Mouse (Mus musculus): Measurements from ENCODE around the gene Acads. TPM values are rescaled to one million over a fixed set of nuclear protein-coding genes. Genes with fewer than 3 reads are reported as not detected.
A peak's percentile ranks its signal among the peaks of the same experiment; 100 is the strongest.

Acads gene
- polyA plus RNA-seq, 1 experiment: 14.9 TPM

DNA sequence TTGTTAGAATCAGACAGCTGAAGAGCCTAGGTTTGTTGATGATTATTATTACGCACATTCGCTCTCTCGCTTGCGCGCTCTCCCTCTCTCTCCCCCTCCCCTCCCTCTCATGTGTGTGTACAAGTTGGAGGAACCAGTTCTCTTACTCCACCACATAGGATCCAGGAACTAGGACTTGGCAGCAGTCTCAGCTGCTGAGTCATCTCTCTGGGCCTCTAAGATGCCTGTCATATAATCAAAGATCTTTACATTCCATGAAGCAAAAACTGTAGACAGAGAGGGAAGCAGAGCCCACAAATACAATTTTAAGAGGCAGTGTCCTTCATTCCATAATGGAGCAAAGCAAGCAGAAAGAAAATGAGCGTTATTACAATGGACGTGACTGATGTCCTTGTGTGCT lies 47.0 kb downstream of the Acads start:
- no peaks in the 10 kb centered on the region for H3K27me3 ChIP-seq (ENCODE audit: control insufficient read depth, insufficient read depth, low read length)
- H3K27ac ChIP-seq (ENCODE audit: insufficient read depth, low read length): no peak overlapping the region
- H3K4me3 ChIP-seq (replicated peaks; ENCODE audit: insufficient read depth, low read depth, low read length): no peak overlapping the region
- H3K4me1 ChIP-seq (ENCODE audit: control insufficient read depth, insufficient read depth, low read length): peaks cover 6% of the 10 kb centered on the region
- 85% methylated on average over 7 of the region's 7 CpGs for WGBS
- DNase-seq: peak; percentile 34 to 59
- no peak for TF ChIP-seq POLR2A (IDR thresholded peaks at IDR 0.05; ENCODE audit: borderline replicate concordance, insufficient read depth, low read length)
- TF ChIP-seq CTCF (IDR thresholded peaks at IDR 0.05; ENCODE audit: borderline replicate concordance, insufficient read depth, low read depth, low read length): no peak

DNA sequence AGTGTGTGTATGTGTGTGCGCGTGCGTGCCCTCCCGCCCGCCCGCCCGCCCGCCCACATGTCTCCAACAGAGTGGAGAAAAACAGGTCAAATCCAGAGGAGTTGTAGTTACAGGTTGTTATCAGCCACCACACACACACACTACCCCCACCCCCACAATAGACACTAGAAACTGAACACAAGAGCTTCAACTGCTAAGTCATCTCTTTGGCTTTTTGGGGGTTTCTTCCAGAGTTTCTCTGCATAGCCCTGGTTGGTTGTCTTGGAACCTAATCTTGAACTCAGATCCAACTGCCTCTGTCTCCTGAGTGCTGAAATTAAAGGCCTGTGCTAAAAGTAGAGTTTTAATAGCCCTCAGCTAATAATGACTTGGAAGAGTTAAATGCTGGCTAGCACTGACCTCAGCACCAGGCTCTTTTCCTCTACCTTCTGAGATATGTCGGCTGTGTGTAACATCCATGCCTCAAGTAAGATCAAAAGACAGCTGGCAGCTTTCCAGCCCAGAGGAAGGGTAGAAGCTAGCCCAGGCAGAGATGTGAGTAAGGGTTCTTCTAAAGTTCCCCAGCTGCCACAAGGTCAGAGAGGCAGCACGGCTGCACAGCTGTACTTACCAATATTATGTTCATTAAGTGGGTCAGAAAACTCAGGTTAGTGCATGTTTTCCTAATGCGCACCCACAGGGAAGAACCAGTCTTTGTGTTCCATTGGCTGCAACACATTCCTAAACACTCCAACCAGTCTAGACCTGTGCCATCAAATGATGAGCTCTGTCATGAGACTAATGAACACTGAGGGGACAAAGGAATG lies 47.8 kb downstream of the Acads start:
- Histone ChIP-seq H3K4me1 (ENCODE audit: control insufficient read depth, insufficient read depth, low read length) (peaks cover 6% of the 10 kb centered on the region), H3K4me3 (replicated peaks; ENCODE audit: insufficient read depth, low read depth, low read length) (no peak overlapping the region), H3K27ac (ENCODE audit: insufficient read depth, low read length) (no peak overlapping the region), H3K27me3 (ENCODE audit: control insufficient read depth, insufficient read depth, low read length) (no peaks in the 10 kb centered on the region)
- no peak for DNase-seq
- no peak for TF ChIP-seq POLR2A (IDR thresholded peaks at IDR 0.05; ENCODE audit: borderline replicate concordance, insufficient read depth, low read length)
- no peak for TF ChIP-seq CTCF (IDR thresholded peaks at IDR 0.05; ENCODE audit: borderline replicate concordance, insufficient read depth, low read depth, low read length)
- WGBS: 90% methylated on average over 11 of the region's 11 CpGs

DNA sequence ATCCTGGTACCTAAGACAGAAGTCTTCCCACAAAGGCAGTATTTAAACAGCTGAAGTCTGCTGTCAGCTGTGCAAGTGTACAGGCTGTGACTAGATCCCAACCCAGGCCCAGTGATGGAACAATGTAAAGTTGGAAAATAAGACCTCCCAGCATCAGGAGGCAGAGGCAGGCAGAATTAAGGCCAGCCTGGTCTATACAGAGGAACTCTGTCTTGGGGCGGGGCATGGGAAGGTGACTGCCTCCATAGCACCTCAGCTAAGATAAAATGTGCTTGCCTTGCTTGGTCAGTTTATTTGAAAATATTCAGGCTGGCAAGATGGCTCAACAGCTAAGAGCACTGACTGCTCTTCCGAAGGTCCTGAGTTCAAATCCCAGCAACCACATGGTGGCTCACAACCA lies 48.7 kb downstream of the Acads start:
- Histone ChIP-seq H3K4me1 (ENCODE audit: control insufficient read depth, insufficient read depth, low read length) (peaks cover 10% of the 10 kb centered on the region), H3K4me3 (replicated peaks; ENCODE audit: insufficient read depth, low read depth, low read length) (no peak overlapping the region), H3K27me3 (ENCODE audit: control insufficient read depth, insufficient read depth, low read length) (no peaks in the 10 kb centered on the region), H3K27ac (ENCODE audit: insufficient read depth, low read length) (no peak overlapping the region)
- WGBS: 97% methylated on average over 2 of the region's 2 CpGs
- no peak for DNase-seq
- TF ChIP-seq POLR2A (IDR thresholded peaks at IDR 0.05; ENCODE audit: borderline replicate concordance, insufficient read depth, low read length) (no peak), CTCF (IDR thresholded peaks at IDR 0.05; ENCODE audit: borderline replicate concordance, insufficient read depth, low read depth, low read length) (no peak)

DNA sequence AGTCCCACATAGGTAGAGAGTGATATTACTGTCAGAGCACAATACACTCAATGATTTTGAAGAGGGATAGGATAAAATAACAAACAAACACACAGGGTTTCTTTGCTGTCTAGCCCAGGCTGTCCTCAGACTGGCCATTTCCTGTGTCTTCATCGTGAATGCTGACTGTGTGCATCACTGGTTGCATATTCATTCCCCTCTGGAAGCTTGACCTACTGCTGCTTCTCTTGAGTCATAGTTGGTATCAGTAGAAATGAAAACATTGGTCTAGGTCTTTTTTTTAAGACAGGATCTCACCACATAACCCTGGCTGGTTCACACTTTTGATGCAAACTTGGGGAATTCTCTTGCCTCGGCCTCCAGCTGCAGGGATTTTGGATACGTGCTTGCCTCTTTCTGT lies 49.5 kb downstream of the Acads start:
- no peak for TF ChIP-seq POLR2A (IDR thresholded peaks at IDR 0.05; ENCODE audit: borderline replicate concordance, insufficient read depth, low read length)
- H3K27me3 ChIP-seq (ENCODE audit: control insufficient read depth, insufficient read depth, low read length): no peaks in the 10 kb centered on the region
- H3K4me1 ChIP-seq (ENCODE audit: control insufficient read depth, insufficient read depth, low read length): peaks cover 13% of the 10 kb centered on the region
- no peak for DNase-seq
- WGBS: 82% methylated on average over 3 of the region's 3 CpGs
- no peak overlapping the region for H3K27ac ChIP-seq (ENCODE audit: insufficient read depth, low read length)
- H3K4me3 ChIP-seq (replicated peaks; ENCODE audit: insufficient read depth, low read depth, low read length): no peak overlapping the region

DNA sequence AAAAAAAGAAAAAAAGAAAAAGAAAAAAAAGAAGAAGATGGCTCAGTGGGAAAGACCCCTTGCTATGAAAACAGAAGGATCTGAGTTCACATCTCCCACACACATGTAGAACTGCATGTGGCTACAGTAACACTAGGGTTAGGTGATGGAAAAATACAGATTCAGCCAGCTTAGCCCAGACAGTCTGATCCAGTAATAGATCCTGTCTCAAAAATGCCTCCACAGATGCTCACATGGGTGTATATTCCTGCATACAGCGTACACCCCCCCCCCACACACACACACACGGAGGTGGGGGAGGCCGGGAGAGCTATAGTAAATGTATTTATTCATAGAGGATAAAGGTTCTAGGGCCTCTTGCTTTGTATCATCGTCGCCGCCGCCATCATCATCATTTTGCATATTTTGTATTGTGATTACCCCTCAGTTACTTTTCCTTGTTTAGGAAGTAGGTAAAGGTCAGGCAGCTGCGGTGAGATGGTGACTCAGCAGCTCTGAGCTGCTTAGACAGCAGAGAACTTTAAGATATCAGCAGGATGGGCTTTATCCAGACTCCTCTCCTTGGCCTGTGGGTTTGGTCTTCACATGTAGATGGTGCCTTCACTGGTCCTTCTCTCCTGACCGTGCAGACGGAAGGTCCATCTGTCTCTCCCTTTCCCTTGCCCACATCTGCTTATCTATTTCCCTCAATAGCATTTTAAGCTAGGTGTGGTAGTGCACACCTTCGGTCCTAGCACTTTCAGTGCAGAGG lies 50.3 kb downstream of the Acads start:
- 77% methylated on average over 11 of the region's 11 CpGs for WGBS
- no peak for DNase-seq
- no peaks in the 10 kb centered on the region for H3K27me3 ChIP-seq (ENCODE audit: control insufficient read depth, insufficient read depth, low read length)

DNA sequence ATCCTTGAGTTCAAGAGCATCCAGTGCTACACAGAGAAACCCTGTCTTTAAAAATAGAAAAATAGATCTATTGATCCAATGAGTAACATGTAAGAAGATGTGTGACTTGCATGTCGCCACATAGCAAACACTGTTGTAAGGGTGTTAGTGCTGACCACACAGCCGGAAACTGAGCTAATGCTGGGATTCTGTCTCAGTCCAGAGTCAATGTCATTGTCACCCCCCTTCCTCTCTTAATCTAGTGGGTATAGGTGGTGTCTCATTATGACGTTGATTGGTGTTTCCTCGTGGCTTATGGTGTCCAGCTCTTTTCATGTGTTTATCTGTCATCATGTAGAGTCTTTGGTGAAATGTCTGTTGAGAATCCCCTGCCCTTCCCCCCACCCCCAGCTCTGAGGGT lies 52.9 kb downstream of the Acads start:
- peaks cover 14% of the 10 kb centered on the region for H3K4me1 ChIP-seq (ENCODE audit: control insufficient read depth, insufficient read depth, low read length)
- WGBS: 73% methylated on average over 4 of the region's 4 CpGs
- no peaks in the 10 kb centered on the region for H3K27me3 ChIP-seq (ENCODE audit: control insufficient read depth, insufficient read depth, low read length)
- no peak for DNase-seq
- TF ChIP-seq CTCF (IDR thresholded peaks at IDR 0.05; ENCODE audit: borderline replicate concordance, insufficient read depth, low read depth, low read length) (no peak), POLR2A (IDR thresholded peaks at IDR 0.05; ENCODE audit: borderline replicate concordance, insufficient read depth, low read length) (no peak)
- H3K4me3 ChIP-seq (replicated peaks; ENCODE audit: insufficient read depth, low read depth, low read length): no peak overlapping the region
- no peak overlapping the region for H3K27ac ChIP-seq (ENCODE audit: insufficient read depth, low read length)

More for the DNA sequence above, 50.3 kb downstream of the Acads start:
- TF ChIP-seq POLR2A (IDR thresholded peaks at IDR 0.05; ENCODE audit: borderline replicate concordance, insufficient read depth, low read length) (no peak), CTCF (IDR thresholded peaks at IDR 0.05; ENCODE audit: borderline replicate concordance, insufficient read depth, low read depth, low read length) (no peak)
- H3K4me3 ChIP-seq (replicated peaks; ENCODE audit: insufficient read depth, low read depth, low read length): no peak overlapping the region
- peaks cover 13% of the 10 kb centered on the region for H3K4me1 ChIP-seq (ENCODE audit: control insufficient read depth, insufficient read depth, low read length)
- H3K27ac ChIP-seq (ENCODE audit: insufficient read depth, low read length): no peak overlapping the region

DNA sequence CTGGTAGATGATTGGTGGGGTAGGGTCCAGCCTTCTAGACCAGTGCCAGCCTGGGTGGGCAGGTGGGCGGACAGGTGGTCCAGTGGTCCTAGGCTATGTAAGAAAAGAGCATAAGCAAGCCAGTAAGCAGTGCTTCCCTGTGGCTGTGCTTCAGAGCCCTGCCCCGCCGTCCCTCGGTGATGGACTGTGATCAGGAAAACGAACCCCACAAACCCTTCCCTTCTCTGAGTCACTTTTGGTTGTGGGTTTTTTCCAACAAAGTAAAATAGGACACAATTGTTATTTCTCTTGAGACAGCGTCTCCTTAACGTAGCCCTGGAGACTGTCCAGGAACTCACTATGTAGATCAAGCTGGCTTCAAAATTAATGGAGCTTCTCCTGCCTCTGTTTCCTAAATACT lies 55.8 kb downstream of the Acads start:
- WGBS: 66% methylated on average over 7 of the region's 7 CpGs
- DNase-seq: no peak
- H3K4me3 ChIP-seq (replicated peaks; ENCODE audit: insufficient read depth, low read depth, low read length): no peak overlapping the region

DNA sequence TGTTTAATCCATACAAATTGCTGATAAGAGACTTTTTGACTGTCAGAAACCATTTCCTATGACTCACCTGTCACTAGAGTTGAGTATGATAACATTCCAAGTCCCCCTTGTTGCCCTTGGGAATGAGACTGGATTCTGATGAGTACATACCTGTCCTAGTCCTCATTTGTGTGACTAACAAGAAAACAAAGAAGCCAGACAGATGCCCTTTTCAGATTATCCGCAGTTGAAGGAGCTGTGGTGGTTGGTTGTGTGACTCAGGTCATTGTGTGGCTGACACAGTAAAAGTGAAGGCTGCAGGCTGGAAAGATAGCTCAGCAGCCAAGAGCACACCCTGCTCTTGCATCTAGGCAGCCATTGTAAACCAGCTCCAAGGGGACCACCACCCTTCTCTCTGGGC lies 56.6 kb downstream of the Acads start:
- Histone ChIP-seq H3K27ac (ENCODE audit: insufficient read depth, low read length) (no peak overlapping the region), H3K27me3 (ENCODE audit: control insufficient read depth, insufficient read depth, low read length) (no peaks in the 10 kb centered on the region), H3K4me3 (replicated peaks; ENCODE audit: insufficient read depth, low read depth, low read length) (no peak overlapping the region), H3K4me1 (ENCODE audit: control insufficient read depth, insufficient read depth, low read length) (peaks cover 11% of the 10 kb centered on the region)
- no peak for DNase-seq
- 69% methylated on average over 1 of the region's 1 CpGs for WGBS
- no peak for TF ChIP-seq CTCF (IDR thresholded peaks at IDR 0.05; ENCODE audit: borderline replicate concordance, insufficient read depth, low read depth, low read length)
- no peak for TF ChIP-seq POLR2A (IDR thresholded peaks at IDR 0.05; ENCODE audit: borderline replicate concordance, insufficient read depth, low read length)

More for the DNA sequence above, 55.8 kb downstream of the Acads start:
- Histone ChIP-seq H3K27ac (ENCODE audit: insufficient read depth, low read length) (no peak overlapping the region), H3K4me1 (ENCODE audit: control insufficient read depth, insufficient read depth, low read length) (peaks cover 11% of the 10 kb centered on the region), H3K27me3 (ENCODE audit: control insufficient read depth, insufficient read depth, low read length) (no peaks in the 10 kb centered on the region)
- TF ChIP-seq POLR2A (IDR thresholded peaks at IDR 0.05; ENCODE audit: borderline replicate concordance, insufficient read depth, low read length) (no peak), CTCF (IDR thresholded peaks at IDR 0.05; ENCODE audit: borderline replicate concordance, insufficient read depth, low read depth, low read length) (no peak)
